Mouse (Mus musculus): ENCODE results near the gene Mob3a.

DNA sequence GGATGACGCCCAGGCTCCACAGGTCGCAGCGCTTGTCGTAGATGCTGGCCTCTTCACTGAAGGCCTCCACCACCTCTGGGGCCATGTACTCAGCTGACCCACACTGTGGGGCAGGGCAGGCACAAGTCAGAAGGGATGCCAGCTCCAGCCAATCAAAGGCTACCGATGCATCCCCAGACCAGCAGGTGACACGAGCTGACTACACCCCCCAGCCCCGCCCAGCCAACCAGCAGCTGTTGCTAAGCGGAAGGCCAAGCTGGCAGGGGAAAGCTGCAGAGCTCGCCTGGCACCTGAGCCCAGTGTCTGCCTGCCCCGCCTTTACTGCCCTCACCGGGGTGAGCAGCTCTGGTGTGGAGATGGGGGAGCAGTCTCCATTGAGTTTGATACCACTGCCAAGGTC lies 33.2 kb downstream of the Mob3a start:
- TF ChIP-seq CTCF (IDR thresholded peaks at IDR 0.05; ENCODE audit: low read depth, low read length) (no peak), POLR2A (IDR thresholded peaks at IDR 0.05; ENCODE audit: extremely low read depth, insufficient read depth, low read length) (no peak)
